Mouse (Mus musculus) kidney, embryonic 16.5 days (tissue): ENCODE data around the gene Gpr6. TPM values are rescaled to one million over a fixed set of nuclear protein-coding genes. Genes with fewer than 3 reads are reported as not detected.

Experiments
- ATAC-seq: fragments of 200-750 bp; cut with Nextera tagmentation; 2 replicates; pipeline ENCODE4 v1.8.0; 2017; ENCODE audit warnings: moderate TSS enrichment; ENCODE audit not compliant: low FRiP score, low TSS enrichment
- H3K27ac ChIP-seq: fragments of 300-500 bp; sonication (generic); 2 replicates; pipeline ENCODE4 v1.5.1; 2014; ENCODE audit warnings: low read length
- H3K27me3 ChIP-seq: fragments of 300-500 bp; sonication (generic); 2 replicates; pipeline ENCODE4 v1.6.1; 2014; ENCODE audit warnings: low read length, control low read depth, mixed read lengths; ENCODE audit not compliant: insufficient read depth
- H3K36me3 ChIP-seq: fragments of 300-500 bp; sonication (generic); 2 replicates; pipeline ENCODE4 v1.6.1; 2014; ENCODE audit warnings: low read length, control low read depth, mixed read lengths; ENCODE audit not compliant: insufficient read depth
- H3K4me1 ChIP-seq: fragments of 300-500 bp; sonication (generic); 2 replicates; pipeline ENCODE4 v1.6.1; 2014; ENCODE audit warnings: low read length, control low read depth, mixed read lengths; ENCODE audit not compliant: insufficient read depth
- H3K4me2 ChIP-seq: fragments of 300-500 bp; sonication (generic); replicated peaks from 2 replicates; pipeline ENCODE4 v1.6.1; 2014; ENCODE audit warnings: low read depth, low read length
- H3K4me3 ChIP-seq: fragments of 300-500 bp; sonication (generic); 2 replicates; pipeline ENCODE4 v1.5.1; 2014; ENCODE audit warnings: mild to moderate bottlenecking, low read length
- H3K9ac ChIP-seq: fragments of 300-500 bp; sonication (generic); replicated peaks from 2 replicates; pipeline ENCODE4 v1.6.1; 2014; ENCODE audit warnings: low read length
- H3K9me3 ChIP-seq: fragments of 300-500 bp; sonication (generic); 2 replicates; pipeline ENCODE4 v1.6.1; 2016; ENCODE audit warnings: low read length, control low read depth
- WGBS: fragments of 180-500 bp; shearing (Covaris S2); extraction: QIAGEN DNeasy Blood & Tissue Kit; methylation state at CpG from one replicate; pipeline ENCODE4 v1.1.7; 2014; 5-methylcytosine and 5-hydroxymethylcytosine counted together
- polyA plus RNA-seq: library from polyadenylated mRNA; unstranded; fragments of >200 nt; fragmentation: Nextera tagmentation; extraction: Ambion mirVana; gene quantifications from 2 replicates; pipeline ENCODE4 v1.2.1, GENCODE M21; 2015

The Gpr6 gene
- not detected in 2 replicates for polyA plus RNA-seq

DNA sequence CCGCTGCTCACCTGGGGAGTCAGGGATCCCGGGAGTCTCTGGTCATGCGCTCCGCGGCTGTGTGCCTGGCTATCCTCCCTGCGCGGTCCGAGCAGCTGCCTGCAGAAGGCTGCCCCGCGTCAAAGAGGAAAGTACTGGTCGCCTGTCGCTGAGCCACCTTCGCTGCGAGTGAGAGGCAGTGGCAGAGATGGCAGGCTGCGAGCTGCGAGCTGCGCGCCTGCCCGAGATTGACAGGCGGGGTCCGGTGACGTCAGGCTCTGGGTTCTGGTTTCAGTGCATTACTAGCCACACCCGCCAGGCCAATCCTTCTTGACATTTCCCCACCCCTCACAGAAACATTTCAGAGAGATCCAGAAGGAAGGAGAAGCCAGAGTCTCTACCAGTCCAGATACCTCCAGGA, at the start of gene Gpr6:
Gene Gpr6 (minus strand): TSS at position 170 of the 400 bp plus-strand sequence.
- peak within 1 kb of the TSS; percentile 40 for H3K4me2 ChIP-seq

DNA sequence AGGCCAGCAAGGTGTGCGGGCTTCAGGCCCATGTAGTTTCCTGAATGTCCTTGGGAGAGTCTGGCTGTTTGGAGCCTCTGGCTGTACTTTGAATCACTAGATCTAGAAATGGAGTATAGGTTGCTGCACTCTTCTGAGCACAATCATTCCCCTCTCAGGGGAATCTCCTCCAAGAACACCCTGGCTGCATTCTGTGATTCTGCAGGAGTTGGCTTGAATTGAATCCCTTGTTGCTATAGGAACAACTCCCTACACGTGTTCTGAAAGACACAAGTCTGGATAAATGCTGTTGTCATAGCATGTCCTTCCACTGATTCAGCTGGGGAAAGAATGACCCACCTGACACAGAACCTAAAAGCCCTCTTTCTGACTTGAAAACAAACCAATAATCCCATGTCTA, 28.0 kb upstream of the Gpr6 start:
- WGBS: 83% methylated on average over 2 of the region's 2 CpGs
- Histone ChIP-seq H3K27ac (no peak overlapping the region), H3K9me3 (no peaks in the 10 kb centered on the region), H3K9ac (no peak overlapping the region), H3K4me1 (no peaks in the 10 kb centered on the region), H3K36me3 (no peaks in the 10 kb centered on the region), H3K4me2 (no peak overlapping the region), H3K4me3 (no peak overlapping the region), H3K27me3 (no peaks in the 10 kb centered on the region)
- no peak for ATAC-seq

More for the DNA sequence above, at the start of gene Gpr6:
- Histone ChIP-seq H3K9me3 (no peaks in the 10 kb centered on the region), H3K27ac (no peak within 1 kb of the TSS), H3K4me1 (peaks cover 14% of the 10 kb centered on the region; the same call in 1 of the 2 replicates), H3K27me3 (peaks cover 31% of the 10 kb centered on the region), H3K9ac (no peak within 1 kb of the TSS), H3K4me3 (no peak within 1 kb of the TSS), H3K36me3 (no peaks in the 10 kb centered on the region)
- 1% methylated on average over 23 of the region's 23 CpGs for WGBS
- ATAC-seq: 0 out of 2 replicates have a peak, but pooled peaks have one; percentile 39

DNA sequence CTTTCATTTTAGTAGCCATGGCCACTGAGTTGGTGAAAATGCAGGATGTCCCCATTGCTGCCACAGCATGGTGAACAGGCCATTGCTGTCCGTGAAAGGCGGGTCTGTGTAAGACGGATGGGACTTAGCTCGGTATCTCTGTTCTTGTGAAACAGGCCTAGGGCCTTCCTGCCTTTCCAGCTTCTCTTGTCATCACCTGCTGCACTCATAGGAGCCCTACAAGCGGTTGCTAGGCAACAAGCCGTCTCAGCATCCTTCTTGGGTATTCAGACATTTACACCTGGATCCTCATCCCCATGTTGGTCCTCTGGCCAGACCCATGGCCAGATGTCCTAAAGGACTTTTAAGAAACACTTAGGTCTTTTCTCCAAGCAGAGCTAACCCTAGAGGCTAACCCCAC, 26.1 kb upstream of the Gpr6 start:
- ATAC-seq: no peak
- WGBS: 86% methylated on average over 6 of the region's 6 CpGs
- H3K4me2 ChIP-seq: no peak overlapping the region
- H3K9me3 ChIP-seq: no peaks in the 10 kb centered on the region
- H3K9ac ChIP-seq: no peak overlapping the region
- H3K27ac ChIP-seq: no peak overlapping the region
- no peaks in the 10 kb centered on the region for H3K4me1 ChIP-seq
- no peaks in the 10 kb centered on the region for H3K36me3 ChIP-seq
- H3K4me3 ChIP-seq: no peak overlapping the region
- no peaks in the 10 kb centered on the region for H3K27me3 ChIP-seq

DNA sequence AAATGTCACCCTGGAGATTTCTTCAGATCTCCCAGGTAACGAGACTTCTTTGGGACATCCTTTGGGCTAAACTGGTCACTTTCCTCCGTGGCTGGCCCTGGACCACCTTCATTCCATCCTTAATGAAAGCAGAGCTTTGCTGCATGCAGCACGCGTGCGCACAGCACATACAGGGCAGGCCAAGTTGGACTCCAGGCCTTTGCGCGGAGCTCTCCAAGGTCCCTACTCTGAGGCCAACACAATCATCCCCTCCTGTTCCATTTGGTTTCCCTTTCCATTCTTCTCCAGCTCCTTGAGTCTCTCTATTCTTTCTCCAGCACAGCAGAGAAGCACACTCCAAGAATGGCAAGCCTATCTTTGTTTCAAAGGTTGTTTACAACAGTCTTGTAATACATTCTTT, 16.8 kb upstream of the Gpr6 start:
- 53% methylated on average over 7 of the region's 7 CpGs for WGBS

DNA sequence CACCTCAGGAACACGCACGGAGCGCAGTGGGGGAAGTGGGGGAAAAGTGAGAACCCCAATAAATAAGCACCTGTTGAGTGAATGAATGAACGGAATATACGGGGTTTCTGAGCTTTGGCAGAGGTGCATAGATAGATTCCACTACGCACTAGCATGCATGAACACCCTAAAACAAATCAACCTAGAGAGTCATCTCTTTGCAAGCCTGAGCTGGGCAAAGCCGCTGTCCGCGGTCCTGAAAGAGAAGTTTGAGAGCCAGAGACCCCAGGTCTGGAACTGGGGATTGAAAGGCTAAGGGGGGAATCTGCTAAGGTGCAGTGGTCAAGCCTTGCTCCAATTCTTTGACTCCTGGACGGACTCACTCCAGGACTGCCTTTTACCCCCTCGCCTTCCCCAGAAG, 389 bp downstream of the Gpr6 start:
- peak overlapping the region; percentile 40; the same call in 1 of the 2 replicates for H3K4me2 ChIP-seq
- ATAC-seq: no peak
- no peak overlapping the region for H3K4me3 ChIP-seq
- peaks cover 31% of the 10 kb centered on the region for H3K27me3 ChIP-seq
- no peak overlapping the region for H3K9ac ChIP-seq
- WGBS: 2% methylated on average over 11 of the region's 11 CpGs
- H3K27ac ChIP-seq: no peak overlapping the region
- H3K36me3 ChIP-seq: no peaks in the 10 kb centered on the region
- H3K4me1 ChIP-seq: peaks cover 14% of the 10 kb centered on the region; the same call in 1 of the 2 replicates
- no peaks in the 10 kb centered on the region for H3K9me3 ChIP-seq

More for the DNA sequence above, 16.8 kb upstream of the Gpr6 start:
- H3K9ac ChIP-seq: no peak overlapping the region
- no peaks in the 10 kb centered on the region for H3K36me3 ChIP-seq
- no peak for ATAC-seq
- H3K27ac ChIP-seq: no peak overlapping the region
- H3K4me1 ChIP-seq: no peaks in the 10 kb centered on the region
- H3K27me3 ChIP-seq: no peaks in the 10 kb centered on the region
- no peak overlapping the region for H3K4me2 ChIP-seq
- H3K9me3 ChIP-seq: no peaks in the 10 kb centered on the region
- no peak overlapping the region for H3K4me3 ChIP-seq

DNA sequence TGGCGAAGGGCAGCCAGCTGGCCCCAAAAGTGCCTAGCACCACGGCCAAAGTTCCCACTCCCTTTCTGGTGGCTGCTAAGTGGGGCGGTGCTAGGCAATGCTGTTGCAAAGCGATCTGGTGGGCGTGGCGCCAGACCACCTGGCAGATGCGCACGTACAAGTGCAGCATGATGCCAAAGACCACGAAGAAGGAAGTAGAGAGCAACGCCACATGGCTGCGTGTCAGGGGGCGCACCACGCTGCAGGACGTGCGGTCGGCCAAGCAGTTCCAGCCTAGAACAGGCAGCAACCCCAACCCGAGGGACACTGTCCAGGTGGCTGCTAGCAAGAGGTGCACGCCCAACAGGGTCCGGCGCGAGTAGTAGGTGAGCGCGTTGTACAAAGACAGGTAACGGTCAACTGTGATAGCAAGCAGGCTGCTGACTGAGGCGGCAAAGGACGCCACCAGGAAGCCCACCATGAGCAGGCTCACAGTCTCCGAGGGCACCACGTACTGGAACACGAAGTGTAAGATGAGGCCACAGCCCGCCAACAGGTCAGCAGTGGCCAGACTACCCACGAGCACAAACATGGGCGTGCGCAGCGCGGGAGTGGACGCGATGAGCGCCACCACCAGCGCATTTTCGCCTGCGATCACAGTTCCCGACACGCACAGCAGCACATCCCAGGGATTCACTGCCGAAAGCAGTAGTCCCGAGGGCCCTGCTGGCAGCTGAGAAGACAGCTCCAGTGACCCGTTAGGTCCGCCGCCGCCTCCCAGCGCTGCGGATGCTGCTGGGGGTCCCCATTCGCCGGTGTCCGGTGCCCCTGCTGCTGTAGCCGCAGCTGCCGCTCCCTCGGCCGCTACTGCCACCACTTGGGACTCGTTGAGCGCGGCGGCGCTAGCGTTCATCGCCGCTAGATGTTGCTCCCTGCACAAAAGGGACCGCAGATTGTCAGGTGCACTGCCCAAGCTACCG, 1.1 kb downstream of the Gpr6 start:
- H3K27ac ChIP-seq: no peak overlapping the region
- peaks cover 31% of the 10 kb centered on the region for H3K27me3 ChIP-seq
- H3K4me2 ChIP-seq: peak overlapping the region; percentile 40
- no peak overlapping the region for H3K4me3 ChIP-seq
- no peak overlapping the region for H3K9ac ChIP-seq
- H3K36me3 ChIP-seq: no peaks in the 10 kb centered on the region
- ATAC-seq: no peak
- peaks cover 14% of the 10 kb centered on the region; the same call in 1 of the 2 replicates for H3K4me1 ChIP-seq
- H3K9me3 ChIP-seq: no peaks in the 10 kb centered on the region
- 3% methylated on average over 68 of the region's 68 CpGs for WGBS

DNA sequence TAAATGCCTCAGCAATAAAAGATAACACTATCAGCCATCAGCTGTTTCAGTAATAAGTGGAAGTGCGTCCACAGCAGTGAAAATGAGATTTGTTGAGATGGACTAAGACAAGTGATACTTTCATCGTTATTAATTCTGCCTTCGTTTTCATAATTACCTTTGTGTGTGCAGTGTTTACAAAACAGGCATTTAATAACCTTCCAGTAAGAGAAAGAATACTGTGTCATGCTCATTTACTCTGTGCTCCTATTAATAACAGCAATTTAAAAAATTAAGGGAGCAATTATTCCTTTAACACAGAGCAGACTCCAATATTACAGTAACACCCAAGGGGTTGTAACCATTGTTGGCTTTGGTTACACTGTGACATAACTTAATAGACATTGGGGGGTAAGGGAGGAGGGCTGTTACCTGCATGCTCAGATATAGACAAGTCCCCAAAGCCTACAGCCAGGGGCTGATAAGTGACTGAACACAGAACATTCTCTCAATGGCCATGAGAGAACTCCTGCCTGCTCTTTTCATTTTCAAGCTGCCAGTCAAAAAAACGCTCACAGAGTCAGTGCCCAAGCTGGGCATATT, 11.7 kb downstream of the Gpr6 start:
- H3K36me3 ChIP-seq: no peaks in the 10 kb centered on the region
- no peak overlapping the region for H3K9ac ChIP-seq
- no peaks in the 10 kb centered on the region for H3K27me3 ChIP-seq
- no peak overlapping the region for H3K27ac ChIP-seq
- H3K4me3 ChIP-seq: no peak overlapping the region
- WGBS: 77% methylated on average over 4 of the region's 4 CpGs
- no peak overlapping the region for H3K4me2 ChIP-seq
- no peaks in the 10 kb centered on the region for H3K4me1 ChIP-seq
- ATAC-seq: no peak
- H3K9me3 ChIP-seq: no peaks in the 10 kb centered on the region

DNA sequence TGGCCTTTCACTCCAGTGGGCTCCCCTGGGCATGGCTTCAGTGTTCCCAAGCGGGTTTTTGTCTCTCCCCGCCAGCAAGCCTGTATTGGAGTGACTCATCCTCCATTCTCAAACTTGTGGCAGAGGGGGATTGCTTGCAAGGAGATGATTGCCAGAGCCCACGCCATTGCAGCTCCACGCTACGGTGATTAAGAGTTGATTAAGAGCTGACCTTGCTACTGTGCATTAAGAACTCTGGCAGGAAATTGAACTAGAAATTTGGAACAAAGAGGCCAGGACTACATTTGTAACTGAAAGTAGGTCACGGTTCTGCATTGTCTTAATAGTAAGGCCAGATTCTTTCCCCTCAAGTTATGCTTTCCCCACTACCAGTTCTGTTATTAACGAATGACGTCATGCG, 16.5 kb downstream of the Gpr6 start:
- Histone ChIP-seq H3K4me3 (no peak overlapping the region), H3K9ac (no peak overlapping the region), H3K36me3 (no peaks in the 10 kb centered on the region), H3K27ac (no peak overlapping the region), H3K27me3 (no peaks in the 10 kb centered on the region), H3K9me3 (no peaks in the 10 kb centered on the region), H3K4me2 (no peak overlapping the region), H3K4me1 (no peaks in the 10 kb centered on the region)
- 66% methylated on average over 9 of the region's 9 CpGs for WGBS
- ATAC-seq: no peak

DNA sequence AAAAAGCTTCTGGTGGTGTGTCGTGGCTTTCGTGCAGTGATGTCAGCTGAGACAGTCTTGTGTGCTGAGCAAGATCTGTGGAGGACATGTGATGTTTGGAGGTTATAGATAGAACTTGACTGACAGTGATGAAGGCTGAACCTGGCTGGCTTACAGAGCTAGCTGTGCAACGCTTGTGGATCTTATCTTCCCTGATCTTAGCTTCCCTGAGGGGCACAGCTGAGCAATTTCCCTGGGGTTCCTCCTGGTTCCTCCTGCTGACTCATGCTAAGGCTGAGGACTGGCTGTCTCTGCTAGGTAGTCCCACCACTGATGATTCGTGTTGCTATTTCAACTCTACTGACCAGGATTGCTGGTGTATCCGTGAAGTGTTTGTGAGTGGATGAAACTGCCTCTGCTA, 18.1 kb downstream of the Gpr6 start:
- Histone ChIP-seq H3K36me3 (no peaks in the 10 kb centered on the region), H3K9ac (no peak overlapping the region), H3K4me2 (no peak overlapping the region), H3K4me3 (no peak overlapping the region), H3K4me1 (no peaks in the 10 kb centered on the region), H3K27ac (no peak overlapping the region), H3K27me3 (no peaks in the 10 kb centered on the region), H3K9me3 (no peaks in the 10 kb centered on the region)
- ATAC-seq: no peak
- 76% methylated on average over 5 of the region's 5 CpGs for WGBS

DNA sequence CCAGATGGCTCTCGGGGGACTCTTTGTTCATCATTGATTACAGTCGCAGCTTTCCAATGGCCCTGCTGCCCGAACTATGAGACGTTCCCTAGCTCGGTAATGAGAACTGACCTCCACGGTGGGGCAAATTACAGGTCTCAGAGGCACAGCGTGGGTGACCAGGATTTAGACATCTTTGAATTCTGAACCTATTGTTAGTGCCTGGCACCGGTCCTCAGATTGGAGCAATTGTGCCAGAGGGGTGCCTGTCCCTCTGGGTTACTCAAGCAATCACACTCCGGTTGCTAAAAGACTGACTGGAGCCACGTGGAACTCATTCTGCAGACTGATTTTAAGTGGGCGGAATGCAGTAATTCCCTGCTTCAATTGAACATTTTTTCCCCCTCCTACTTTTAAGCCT, 29.8 kb downstream of the Gpr6 start:
- 75% methylated on average over 11 of the region's 11 CpGs for WGBS
- H3K4me3 ChIP-seq: no peak overlapping the region
- H3K4me2 ChIP-seq: no peak overlapping the region

More for the DNA sequence above, 29.8 kb downstream of the Gpr6 start:
- no peaks in the 10 kb centered on the region for H3K36me3 ChIP-seq
- no peaks in the 10 kb centered on the region for H3K27me3 ChIP-seq
- no peak for ATAC-seq
- H3K9me3 ChIP-seq: no peaks in the 10 kb centered on the region
- no peaks in the 10 kb centered on the region for H3K4me1 ChIP-seq
- H3K9ac ChIP-seq: no peak overlapping the region
- no peak overlapping the region for H3K27ac ChIP-seq
